8 mouse cellular contexts compared by ENCODE assay signal in the genomic region with DNA sequence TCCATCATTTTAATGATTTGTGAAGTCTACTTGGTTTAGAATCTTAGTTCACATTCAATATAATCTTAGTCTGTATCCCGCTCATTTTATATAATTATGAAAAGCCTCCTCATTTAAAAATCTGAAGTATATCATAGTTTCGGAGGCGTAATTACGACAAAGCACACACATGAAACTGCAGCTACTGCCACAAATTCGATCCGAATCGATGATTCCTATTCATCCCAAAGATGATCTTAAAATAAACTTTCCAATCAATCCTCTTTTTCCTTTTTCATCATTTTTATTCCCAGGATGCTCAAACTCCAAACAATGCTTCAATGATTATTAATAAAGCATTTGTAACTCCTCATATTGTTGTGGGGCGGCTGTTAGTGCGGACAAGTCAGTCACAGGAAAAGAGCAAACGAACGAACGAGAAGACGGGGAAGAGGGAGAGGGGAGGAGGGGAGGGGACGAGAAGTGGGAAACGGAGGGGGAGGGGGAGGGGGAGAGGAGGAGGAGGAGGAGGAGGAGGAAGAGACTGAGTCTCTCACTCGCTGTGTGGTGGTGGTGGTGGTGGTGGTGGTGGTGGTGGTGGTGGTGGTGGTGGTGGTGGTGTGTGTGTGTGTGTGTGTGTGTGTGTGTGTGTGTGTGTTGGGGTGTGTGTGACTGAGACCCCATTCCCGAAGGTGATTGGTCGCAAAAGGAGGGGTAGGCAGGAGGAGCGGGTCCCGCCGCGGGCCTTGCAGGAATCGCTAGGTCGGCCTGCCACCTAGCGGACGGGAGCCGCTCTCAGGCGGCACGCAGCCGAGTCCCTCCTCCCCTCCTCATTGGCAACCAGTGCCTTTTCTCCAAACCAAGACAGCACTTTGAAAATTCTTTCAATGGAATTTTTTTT. TPM values are rescaled to one million over a fixed set of nuclear protein-coding genes. Genes with fewer than 3 reads are reported as not detected.
A peak's percentile ranks its signal among the peaks of the same experiment; 100 is the strongest.
DNase-seq lines count a peak whose midpoint lies in the region; ATAC-seq and TF ChIP-seq lines count a peak whose summit lies in the region.

No protein-coding gene starts in this region.

- H3K4me1 ChIP-seq in bone marrow macrophage, adult 2 months (ENCODE audit: control insufficient read depth, insufficient read depth, low read length), result peaks cover 3% of the 10 kb centered on the region; the same call in 1 of the 2 replicates
- peaks cover 1% of the 10 kb centered on the region; the same call in 1 of the 2 replicates for H3K4me1 ChIP-seq in embryonic fibroblast, embryonic 13.5 days (ENCODE audit: control insufficient read depth, insufficient read depth, low read length)
- H3K4me1 ChIP-seq in heart, embryonic 12.5 days (replicated peaks), result peaks cover 7% of the 10 kb centered on the region; the same call in 1 of the 2 replicates
- H3K4me1 ChIP-seq in kidney, postnatal 0 days (replicated peaks; ENCODE audit: insufficient read depth, low read length), result peaks cover 5% of the 10 kb centered on the region; the same call in 1 of the 2 replicates
- H3K4me1 ChIP-seq in liver, embryonic 11.5 days (replicated peaks; ENCODE audit: control insufficient read depth, insufficient read depth, low read length), result no peaks in the 10 kb centered on the region

- H3K9ac ChIP-seq in heart, embryonic 12.5 days, result peak overlapping the region; percentile 36; the same call in 1 of the 2 replicates
- no peak overlapping the region for H3K9ac ChIP-seq in kidney, postnatal 0 days (ENCODE audit: low read depth, low read length)
- H3K9ac ChIP-seq in liver, embryonic 11.5 days (ENCODE audit: low read depth, low read length), result no peak overlapping the region

- DNase-seq in B cell, adult 2 months, result peak; percentile 59 to 63
- peak; percentile 96 for DNase-seq in kidney, postnatal 0 days (ENCODE audit: low spot score)
- peak; percentile 69 for DNase-seq in liver, embryonic 11.5 days (ENCODE audit: low spot score)
- peak; percentile 91 for DNase-seq in neural tube, embryonic 10.5 days (ENCODE audit: extremely low spot score, low spot score)
- peak; percentile 75 for DNase-seq in testis, postnatal 14 days (ENCODE audit: low spot score)

- H3K4me3 ChIP-seq in bone marrow macrophage, adult 2 months (ENCODE audit: insufficient read depth, low read length), result no peak overlapping the region; the same call in 1 of the 2 replicates
- peak overlapping the region; percentile 54 for H3K4me3 ChIP-seq in embryonic fibroblast, embryonic 13.5 days (ENCODE audit: insufficient read depth, low read length)
- H3K4me3 ChIP-seq in heart, embryonic 12.5 days, result peak overlapping the region; percentile 70
- peak overlapping the region; percentile 82 for H3K4me3 ChIP-seq in kidney, postnatal 0 days (replicated peaks; ENCODE audit: low read depth, low read length)
- peak overlapping the region; percentile 51 for H3K4me3 ChIP-seq in liver, embryonic 11.5 days (ENCODE audit: low read depth, low read length)

- WGBS in heart, embryonic 12.5 days, result 1% methylated on average over 29 of the region's 30 CpGs
- WGBS in kidney, postnatal 0 days, result 1% methylated on average over 29 of the region's 30 CpGs
- WGBS in liver, embryonic 11.5 days, result 1% methylated on average over 26 of the region's 30 CpGs

- TF ChIP-seq CTCF in bone marrow macrophage, adult 2 months (IDR thresholded peaks at IDR 0.05; ENCODE audit: low read depth, low read length), result peak; percentile 49
- TF ChIP-seq CTCF in embryonic fibroblast, embryonic 13.5 days (IDR thresholded peaks at IDR 0.05; ENCODE audit: borderline replicate concordance, insufficient read depth, low read length), result peak; percentile 82
- TF ChIP-seq CTCF in kidney, postnatal 0 days (IDR thresholded peaks at IDR 0.05; ENCODE audit: low read depth), result peak; percentile 77

- H3K9me3 ChIP-seq in heart, embryonic 12.5 days (replicated peaks), result no peaks in the 10 kb centered on the region
- no peaks in the 10 kb centered on the region for H3K9me3 ChIP-seq in kidney, postnatal 0 days (replicated peaks; ENCODE audit: low read length)
- no peaks in the 10 kb centered on the region for H3K9me3 ChIP-seq in liver, embryonic 11.5 days (ENCODE audit: control insufficient read depth, low read length)

- peaks cover 19% of the 10 kb centered on the region for H3K27me3 ChIP-seq in heart, embryonic 12.5 days (replicated peaks)
- no peaks in the 10 kb centered on the region for H3K27me3 ChIP-seq in kidney, postnatal 0 days (ENCODE audit: insufficient read depth, low read length)
- H3K27me3 ChIP-seq in liver, embryonic 11.5 days (replicated peaks; ENCODE audit: control insufficient read depth, insufficient read depth, low read length), result peaks cover 84% of the 10 kb centered on the region

- H3K27ac ChIP-seq in bone marrow macrophage, adult 2 months (ENCODE audit: insufficient read depth, low read depth, low read length), result no peak overlapping the region
- H3K27ac ChIP-seq in embryonic fibroblast, embryonic 13.5 days (ENCODE audit: insufficient read depth, low read length), result peak overlapping the region; percentile 47
- no peak overlapping the region for H3K27ac ChIP-seq in heart, embryonic 12.5 days (ENCODE audit: poor library complexity, severe bottlenecking)
- peak overlapping the region; percentile 50; the same call in 1 of the 2 replicates for H3K27ac ChIP-seq in kidney, postnatal 0 days
- no peak overlapping the region for H3K27ac ChIP-seq in liver, embryonic 11.5 days (ENCODE audit: low read depth, low read length)

- ATAC-seq in heart, embryonic 12.5 days (ENCODE audit: insufficient number of reproducible peaks, low FRiP score), result peak; percentile 57
- ATAC-seq in kidney, postnatal 0 days (replicated peaks; ENCODE audit: low FRiP score, low read depth), result peak; percentile 55
- ATAC-seq in liver, embryonic 11.5 days (replicated peaks; ENCODE audit: low FRiP score), result peak; percentile 65

- H3K36me3 ChIP-seq in heart, embryonic 12.5 days, result no peaks in the 10 kb centered on the region
- H3K36me3 ChIP-seq in kidney, postnatal 0 days (ENCODE audit: insufficient read depth, low read length), result no peaks in the 10 kb centered on the region
- no peaks in the 10 kb centered on the region for H3K36me3 ChIP-seq in liver, embryonic 11.5 days (ENCODE audit: control insufficient read depth, insufficient read depth, low read length)

- peak overlapping the region; percentile 91 for H3K4me2 ChIP-seq in heart, embryonic 12.5 days
- H3K4me2 ChIP-seq in kidney, postnatal 0 days (ENCODE audit: low read length), result peak overlapping the region; percentile 92
- peak overlapping the region; percentile 65 for H3K4me2 ChIP-seq in liver, embryonic 11.5 days

- no peak for TF ChIP-seq POLR2A in bone marrow macrophage, adult 2 months (IDR thresholded peaks at IDR 0.05; ENCODE audit: borderline replicate concordance, low read depth, low read length)
- TF ChIP-seq POLR2A in embryonic fibroblast, embryonic 13.5 days (IDR thresholded peaks at IDR 0.05; ENCODE audit: low read depth, low read length), result no peak

RNA-seq across cellular contexts. Expression of gene Nr2f1, which starts 1.7 kb away (rescaled TPM):
- not detected in 2 replicates for polyA plus RNA-seq in bone marrow macrophage, adult 2 months (2012; ENCODE audit: insufficient read depth, insufficient read length, missing spikeins)
- polyA plus RNA-seq in embryonic fibroblast, embryonic 13.5 days (2011; ENCODE audit: insufficient read length, low read depth, missing spikeins), result 13.2 and 17.4 TPM in 2 replicates
- 5.0 and 6.7 TPM in 2 replicates for polyA plus RNA-seq in heart, embryonic 12.5 days (2016; fragmentation: Nextera tagmentation; extraction: Ambion mirVana)
- polyA plus RNA-seq in kidney, postnatal 0 days (2015; fragmentation: Nextera tagmentation; extraction: Ambion mirVana), result 9.8 and 11.2 TPM in 2 replicates
- polyA plus RNA-seq in liver, embryonic 11.5 days (2014; fragmentation: Nextera tagmentation; extraction: Ambion mirVana), result 6.1 and 6.5 TPM in 2 replicates

Comparison
In these comparisons a context has a peak if more than half of its experiments do, and no peak if none do; other contexts are left out.
1. H3K27ac ChIP-seq: peak in embryonic fibroblast, embryonic 13.5 days (single experiment) and kidney, postnatal 0 days (single experiment); none in bone marrow macrophage, adult 2 months (single experiment), heart, embryonic 12.5 days (single experiment) and liver, embryonic 11.5 days (single experiment).
2. Peak in every context shown above with its lines, with median percentiles within 50 percentile points of each other: DNase-seq, CTCF ChIP-seq, ATAC-seq and H3K4me2 ChIP-seq.